Mouse (Mus musculus) thymus, adult 2 months (tissue): ENCODE data around the gene Cdadc1. TPM values are rescaled to one million over a fixed set of nuclear protein-coding genes. Genes with fewer than 3 reads are reported as not detected.

ENCODE experiments used
- DNase-seq: peaks from one replicate; pipeline ENCODE4 v3.0.0; 2021
- H3K27ac ChIP-seq: fragments of 200-500 bp; 2 replicates; pipeline ENCODE4 v1.5.1; 2012; ENCODE audit warnings: low read length, control low read depth; ENCODE audit not compliant: control insufficient read depth, insufficient read depth
- H3K27me3 ChIP-seq: fragments of 200-500 bp; 2 replicates; pipeline ENCODE4 v1.6.1; 2012; ENCODE audit warnings: mild to moderate bottlenecking, low read length, moderate library complexity, mixed read lengths; ENCODE audit not compliant: control insufficient read depth, insufficient read depth
- H3K36me3 ChIP-seq: fragments of 200-500 bp; 2 replicates; pipeline ENCODE4 v1.6.1; 2012; ENCODE audit warnings: mild to moderate bottlenecking, low read length, moderate library complexity; ENCODE audit not compliant: control insufficient read depth, insufficient read depth
- H3K4me1 ChIP-seq: fragments of 200-500 bp; replicated peaks from 2 replicates; pipeline ENCODE4 v1.6.1; 2012; ENCODE audit warnings: low read length; ENCODE audit not compliant: control insufficient read depth, insufficient read depth
- H3K4me3 ChIP-seq: fragments of 200-500 bp; 2 replicates; pipeline ENCODE4 v1.5.1; 2012; ENCODE audit warnings: mild to moderate bottlenecking, low read length, control low read depth, moderate library complexity; ENCODE audit not compliant: control insufficient read depth, insufficient read depth
- CTCF ChIP-seq: fragments of 200-500 bp; IDR thresholded peaks from 2 replicates; pipeline ENCODE4 v1.5.1; 2012; ENCODE audit warnings: mild to moderate bottlenecking, control low read depth, low read length, moderate library complexity, borderline replicate concordance; ENCODE audit not compliant: control insufficient read depth, poor library complexity, insufficient read depth; ENCODE audit errors: extremely low read depth
- POLR2A ChIP-seq: fragments of 200-500 bp; IDR thresholded peaks from 2 replicates; pipeline ENCODE4 v1.6.1; 2012; ENCODE audit warnings: mild to moderate bottlenecking, low read length, control low read depth, moderate library complexity; ENCODE audit not compliant: control insufficient read depth, poor library complexity, insufficient read depth; ENCODE audit errors: extremely low read depth
- WGBS: fragments of 180-500 bp; shearing (Covaris S2); methylation state at CpG from one replicate; pipeline ENCODE4 v1.1.7; 2018; 5-methylcytosine and 5-hydroxymethylcytosine counted together
- polyA plus RNA-seq: library from polyadenylated mRNA; depleted of rRNA; stranded (reverse); fragments of >200 nt; gene quantifications from 2 replicates; pipeline ENCODE4 v1.2.3, GENCODE M21; 2012; rRNA removed

Cdadc1 gene
- polyA plus RNA-seq, 1 experiment, result 6.2 TPM

GRCm38 (mm10) chr14:59540230-59540629, 57.5 kb downstream of the Cdadc1 start:
- Histone ChIP-seq H3K4me1 (no peaks in the 10 kb centered on the region), H3K27ac (no peak overlapping the region), H3K4me3 (no peak overlapping the region), H3K36me3 (no peaks in the 10 kb centered on the region), H3K27me3 (no peaks in the 10 kb centered on the region)
- 93% methylated on average over 2 of the region's 2 CpGs for WGBS
- no peak for DNase-seq
- no peak for TF ChIP-seq CTCF
- no peak for TF ChIP-seq POLR2A

- 97% methylated on average over 4 of the region's 4 CpGs for WGBS
- Histone ChIP-seq H3K36me3 (no peaks in the 10 kb centered on the region), H3K4me3 (no peak overlapping the region), H3K4me1 (no peaks in the 10 kb centered on the region), H3K27me3 (no peaks in the 10 kb centered on the region), H3K27ac (no peak overlapping the region)
- no peak for DNase-seq
- TF ChIP-seq CTCF (no peak), POLR2A (no peak)
These were observed 59.8 kb downstream of the Cdadc1 start for GRCm38 (mm10) chr14:59537829-59538432.

- no peak overlapping the region for H3K27ac ChIP-seq
- no peaks in the 10 kb centered on the region for H3K4me1 ChIP-seq
- no peak for DNase-seq
- H3K27me3 ChIP-seq, result no peaks in the 10 kb centered on the region
- TF ChIP-seq POLR2A (no peak), CTCF (no peak)
- no peaks in the 10 kb centered on the region for H3K36me3 ChIP-seq
- no peak overlapping the region for H3K4me3 ChIP-seq
These were observed 63.9 kb downstream of the Cdadc1 start for GRCm38 (mm10) chr14:59533908-59534307.

GRCm38 (mm10) chr14:59532986-59533385, 64.8 kb downstream of the Cdadc1 start:
- DNase-seq, result no peak
- H3K27me3 ChIP-seq, result no peaks in the 10 kb centered on the region
- no peak overlapping the region for H3K4me3 ChIP-seq
- TF ChIP-seq CTCF (no peak), POLR2A (no peak)
- 92% methylated on average over 1 of the region's 1 CpGs for WGBS
- no peaks in the 10 kb centered on the region for H3K36me3 ChIP-seq
- H3K4me1 ChIP-seq, result no peaks in the 10 kb centered on the region
- no peak overlapping the region for H3K27ac ChIP-seq

GRCm38 (mm10) chr14:59530801-59531200, 67.0 kb downstream of the Cdadc1 start:
- no peak overlapping the region for H3K27ac ChIP-seq
- 96% methylated on average over 1 of the region's 1 CpGs for WGBS
- H3K4me1 ChIP-seq, result no peaks in the 10 kb centered on the region
- no peak for DNase-seq
- TF ChIP-seq CTCF (no peak), POLR2A (no peak)
- H3K4me3 ChIP-seq, result no peak overlapping the region
- no peaks in the 10 kb centered on the region for H3K27me3 ChIP-seq
- H3K36me3 ChIP-seq, result no peaks in the 10 kb centered on the region

- no peaks in the 10 kb centered on the region for H3K27me3 ChIP-seq
- no peak overlapping the region for H3K4me3 ChIP-seq
- no peaks in the 10 kb centered on the region for H3K36me3 ChIP-seq
- DNase-seq, result no peak
- TF ChIP-seq POLR2A, result no peak
- no peak for TF ChIP-seq CTCF
- 57% methylated on average over 5 of the region's 5 CpGs for WGBS
- H3K27ac ChIP-seq, result no peak overlapping the region
- H3K4me1 ChIP-seq, result peaks cover 5% of the 10 kb centered on the region; the same call in 1 of the 2 replicates
These were observed 71.9 kb downstream of the Cdadc1 start for GRCm38 (mm10) chr14:59525843-59526242.

- Histone ChIP-seq H3K27ac (no peak overlapping the region), H3K4me1 (no peaks in the 10 kb centered on the region), H3K27me3 (no peaks in the 10 kb centered on the region), H3K4me3 (no peak overlapping the region), H3K36me3 (no peaks in the 10 kb centered on the region)
- no peak for DNase-seq
- no peak for TF ChIP-seq CTCF
- TF ChIP-seq POLR2A, result no peak
- WGBS, result 97% methylated on average over 6 of the region's 6 CpGs
These were observed 83.8 kb downstream of the Cdadc1 start for GRCm38 (mm10) chr14:59513922-59514444.

Other genes starting within 250 kb of the Cdadc1 start
- 4.5 and 8.2 TPM in 2 replicates for gene Phf11d, start 232.5 kb downstream of the Cdadc1 start, polyA plus RNA-seq
- 2.2 and 3.1 TPM in 2 replicates for gene Phf11c, start 202.6 kb downstream of the Cdadc1 start, polyA plus RNA-seq
- 19.1 and 20.5 TPM in 2 replicates for gene Setdb2, start 157.1 kb downstream of the Cdadc1 start, polyA plus RNA-seq
- gene Cab39l, start 157.0 kb downstream of the Cdadc1 start, polyA plus RNA-seq, result 5.3 and 5.5 TPM in 2 replicates
- gene Shisa2, start 27.3 kb upstream of the Cdadc1 start, polyA plus RNA-seq, result 32.4 and 37.2 TPM in 2 replicates